9 mouse cellular contexts compared by ENCODE assay signal in genomic region chr3:38663670-38664494, GRCm38 (mm10).
DNase-seq lines count a peak whose midpoint lies in the region; ATAC-seq and TF ChIP-seq lines count a peak whose summit lies in the region.
"Had no signal": no experiment of that assay in that cellular context is flagged by ENCODE, and none has a peak within 500 bp of the region (broad histone marks: within the 10 kb centered on the region; RNA-seq: fewer than 3 reads in every experiment).

No protein-coding gene starts in this region.

- no peaks in the 10 kb centered on the region for H3K36me3 ChIP-seq in kidney, embryonic 14.5 days (ENCODE audit: control insufficient read depth, insufficient read depth, low read length)
- H3K36me3 ChIP-seq in embryonic facial prominence, embryonic 10.5 days (replicated peaks) = no peaks in the 10 kb centered on the region
- H3K36me3 ChIP-seq in hindbrain, embryonic 13.5 days = no peaks in the 10 kb centered on the region
- no peaks in the 10 kb centered on the region for H3K36me3 ChIP-seq in neural tube, embryonic 11.5 days (ENCODE audit: control insufficient read depth, insufficient read depth, low read length)
- H3K36me3 ChIP-seq in intestine, postnatal 0 days (ENCODE audit: control insufficient read depth, insufficient read depth) = no peaks in the 10 kb centered on the region
- no peaks in the 10 kb centered on the region for H3K36me3 ChIP-seq in heart, embryonic 12.5 days

- DNase-seq in kidney, postnatal 36 days = peak; percentile 4 to 8
- peak; percentile 52 for DNase-seq in embryonic facial prominence, embryonic 10.5 days (ENCODE audit: low spot score)
- DNase-seq in neural tube, embryonic 11.5 days (ENCODE audit: low spot score) = peak; percentile 70
- DNase-seq in layer of hippocampus, adult 9-10 months (ENCODE audit: low spot score) = no peak
- DNase-seq: lung, adult 2 months had no signal

- 64% methylated on average over 17 of the region's 17 CpGs for WGBS in kidney, embryonic 14.5 days
- 56% methylated on average over 17 of the region's 17 CpGs for WGBS in embryonic facial prominence, embryonic 10.5 days
- 17% methylated on average over 17 of the region's 17 CpGs for WGBS in hindbrain, embryonic 13.5 days
- WGBS in neural tube, embryonic 11.5 days = 43% methylated on average over 17 of the region's 17 CpGs
- 63% methylated on average over 17 of the region's 17 CpGs for WGBS in intestine, postnatal 0 days
- WGBS in heart, embryonic 12.5 days = 69% methylated on average over 17 of the region's 17 CpGs

- no peak overlapping the region for H3K4me3 ChIP-seq in kidney, embryonic 14.5 days (ENCODE audit: low read length)
- H3K4me3 ChIP-seq in embryonic facial prominence, embryonic 10.5 days = no peak overlapping the region
- peak overlapping the region; percentile 4 for H3K4me3 ChIP-seq in hindbrain, embryonic 13.5 days
- H3K4me3 ChIP-seq in neural tube, embryonic 11.5 days (ENCODE audit: low read depth, low read length) = no peak overlapping the region
- no peak overlapping the region for H3K4me3 ChIP-seq in intestine, postnatal 0 days (ENCODE audit: low read depth, low read length)
- H3K4me3 ChIP-seq in heart, embryonic 12.5 days = no peak overlapping the region

- no peak for ATAC-seq in kidney, embryonic 14.5 days (ENCODE audit: low FRiP score, low TSS enrichment)
- peak; percentile 88 for ATAC-seq in hindbrain, embryonic 13.5 days (ENCODE audit: low FRiP score)
- ATAC-seq in neural tube, embryonic 11.5 days (ENCODE audit: insufficient read depth, low FRiP score, low TSS enrichment) = peak; percentile 79
- ATAC-seq in intestine, postnatal 0 days = no peak
- no peak for ATAC-seq in heart, embryonic 12.5 days (ENCODE audit: insufficient number of reproducible peaks, low FRiP score)

- TF ChIP-seq CTCF in intestine, postnatal 0 days (IDR thresholded peaks at IDR 0.05; ENCODE audit: low read depth) = no peak

- no peak overlapping the region for H3K4me2 ChIP-seq in kidney, embryonic 14.5 days (replicated peaks; ENCODE audit: low read depth, low read length)
- peak overlapping the region; percentile 32 for H3K4me2 ChIP-seq in hindbrain, embryonic 13.5 days
- H3K4me2 ChIP-seq in neural tube, embryonic 11.5 days (ENCODE audit: low read depth) = peak overlapping the region; percentile 12; the same call in 1 of the 2 replicates
- no peak overlapping the region for H3K4me2 ChIP-seq in intestine, postnatal 0 days (replicated peaks; ENCODE audit: low read depth)
- H3K4me2 ChIP-seq in heart, embryonic 12.5 days = no peak overlapping the region

- no peak overlapping the region for H3K27ac ChIP-seq in kidney, embryonic 14.5 days (ENCODE audit: low read depth, low read length)
- H3K27ac ChIP-seq in embryonic facial prominence, embryonic 10.5 days (replicated peaks) = peak overlapping the region; percentile 35; the same call in 1 of the 2 replicates
- H3K27ac ChIP-seq in hindbrain, embryonic 13.5 days = peak overlapping the region; percentile 86
- 0 out of 2 replicates have a peak overlapping the region, but pooled peaks have one; percentile 34 for H3K27ac ChIP-seq in neural tube, embryonic 11.5 days (ENCODE audit: low read depth, low read length)
- no peak overlapping the region for H3K27ac ChIP-seq in intestine, postnatal 0 days (ENCODE audit: low read depth, low read length)
- H3K27ac ChIP-seq in heart, embryonic 12.5 days (ENCODE audit: poor library complexity, severe bottlenecking) = no peak overlapping the region

- H3K4me1 ChIP-seq in kidney, embryonic 14.5 days (ENCODE audit: control insufficient read depth, insufficient read depth, low read length) = no peaks in the 10 kb centered on the region
- H3K4me1 ChIP-seq in embryonic facial prominence, embryonic 10.5 days = peaks cover 10% of the 10 kb centered on the region
- H3K4me1 ChIP-seq in hindbrain, embryonic 13.5 days (replicated peaks) = peaks cover 17% of the 10 kb centered on the region
- no peaks in the 10 kb centered on the region; the same call in 1 of the 2 replicates for H3K4me1 ChIP-seq in neural tube, embryonic 11.5 days (ENCODE audit: control insufficient read depth, insufficient read depth, low read length)
- no peaks in the 10 kb centered on the region for H3K4me1 ChIP-seq in intestine, postnatal 0 days (replicated peaks; ENCODE audit: control insufficient read depth, insufficient read depth, low read length)
- H3K4me1 ChIP-seq in heart, embryonic 12.5 days (replicated peaks) = no peaks in the 10 kb centered on the region; the same call in 1 of the 2 replicates

- H3K9ac ChIP-seq in kidney, embryonic 14.5 days (ENCODE audit: low read depth, low read length) = no peak overlapping the region
- H3K9ac ChIP-seq in hindbrain, embryonic 13.5 days = peak overlapping the region; percentile 55
- no peak overlapping the region for H3K9ac ChIP-seq in neural tube, embryonic 11.5 days (ENCODE audit: low read length)
- no peak overlapping the region for H3K9ac ChIP-seq in intestine, postnatal 0 days (ENCODE audit: low read depth, low read length)
- no peak overlapping the region for H3K9ac ChIP-seq in heart, embryonic 12.5 days

- H3K9me3 ChIP-seq in kidney, embryonic 14.5 days (ENCODE audit: control insufficient read depth, low read length) = peaks cover 4% of the 10 kb centered on the region
- H3K9me3 ChIP-seq in embryonic facial prominence, embryonic 10.5 days = no peaks in the 10 kb centered on the region
- H3K9me3 ChIP-seq in hindbrain, embryonic 13.5 days = no peaks in the 10 kb centered on the region
- no peaks in the 10 kb centered on the region for H3K9me3 ChIP-seq in neural tube, embryonic 11.5 days (ENCODE audit: control insufficient read depth, low read length)
- H3K9me3 ChIP-seq in intestine, postnatal 0 days (ENCODE audit: control insufficient read depth) = no peaks in the 10 kb centered on the region
- peaks cover 8% of the 10 kb centered on the region for H3K9me3 ChIP-seq in heart, embryonic 12.5 days (replicated peaks)

- no peaks in the 10 kb centered on the region for H3K27me3 ChIP-seq in kidney, embryonic 14.5 days (ENCODE audit: control insufficient read depth, insufficient read depth, low read length)
- H3K27me3 ChIP-seq in embryonic facial prominence, embryonic 10.5 days (replicated peaks; ENCODE audit: low read depth, poor library complexity, severe bottlenecking) = no peaks in the 10 kb centered on the region
- H3K27me3 ChIP-seq in hindbrain, embryonic 13.5 days = no peaks in the 10 kb centered on the region
- no peaks in the 10 kb centered on the region for H3K27me3 ChIP-seq in neural tube, embryonic 11.5 days (ENCODE audit: control insufficient read depth, insufficient read depth, low read length)
- no peaks in the 10 kb centered on the region for H3K27me3 ChIP-seq in intestine, postnatal 0 days (replicated peaks; ENCODE audit: control insufficient read depth, insufficient read depth, low read length)
- H3K27me3 ChIP-seq in heart, embryonic 12.5 days (replicated peaks) = no peaks in the 10 kb centered on the region

Comparison
In these comparisons a context has a peak if more than half of its experiments do, and no peak if none do; other contexts are left out.
1. ATAC-seq: peak in hindbrain, embryonic 13.5 days (single experiment) and neural tube, embryonic 11.5 days (single experiment); none in kidney, embryonic 14.5 days (single experiment), intestine, postnatal 0 days (single experiment) and heart, embryonic 12.5 days (single experiment).
2. H3K27ac ChIP-seq: peak in embryonic facial prominence, embryonic 10.5 days (single experiment), hindbrain, embryonic 13.5 days (single experiment) and neural tube, embryonic 11.5 days (single experiment); none in kidney, embryonic 14.5 days (single experiment), intestine, postnatal 0 days (single experiment) and heart, embryonic 12.5 days (single experiment).
3. H3K4me2 ChIP-seq: peak in hindbrain, embryonic 13.5 days (single experiment) and neural tube, embryonic 11.5 days (single experiment); none in kidney, embryonic 14.5 days (single experiment), intestine, postnatal 0 days (single experiment) and heart, embryonic 12.5 days (single experiment).